Mouse (Mus musculus) embryo, embryonic 9.5 days (tissue): ENCODE data around the gene Olfr374.
"Not testable (repeated sequence)": the region's sequence is repeated elsewhere in the genome, so short reads cannot be mapped to it uniquely, and the experiment has no call there.

Experiments
- DNase-seq: peaks from one replicate; pipeline ENCODE4 v3.0.0-alpha.2; 2017; ENCODE audit errors: extremely low spot score

Gene Olfr374

DNA sequence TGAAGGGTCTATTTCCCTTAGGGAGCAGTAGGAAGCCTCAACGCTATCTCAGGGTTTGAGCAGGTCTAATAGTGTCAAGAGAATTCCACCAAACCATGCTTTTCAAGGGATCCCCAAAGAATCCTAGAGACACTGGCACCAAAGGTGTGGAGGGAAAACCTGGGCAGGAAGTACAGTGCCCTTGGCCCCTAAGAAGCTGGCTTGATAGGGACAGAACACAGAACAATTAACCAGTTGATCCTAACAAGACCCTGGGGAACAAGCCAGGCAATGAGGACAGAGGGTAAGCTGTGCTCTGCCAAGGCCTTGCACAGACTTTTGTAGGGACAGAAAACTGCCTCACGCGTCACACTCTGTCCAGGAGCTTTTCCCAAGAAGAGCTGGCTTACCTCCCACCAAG, at the start of gene Olfr374:
Gene Olfr374 (plus strand): TSS at position 301 of the 400 bp plus-strand sequence.
- DNase-seq: no peak

DNA sequence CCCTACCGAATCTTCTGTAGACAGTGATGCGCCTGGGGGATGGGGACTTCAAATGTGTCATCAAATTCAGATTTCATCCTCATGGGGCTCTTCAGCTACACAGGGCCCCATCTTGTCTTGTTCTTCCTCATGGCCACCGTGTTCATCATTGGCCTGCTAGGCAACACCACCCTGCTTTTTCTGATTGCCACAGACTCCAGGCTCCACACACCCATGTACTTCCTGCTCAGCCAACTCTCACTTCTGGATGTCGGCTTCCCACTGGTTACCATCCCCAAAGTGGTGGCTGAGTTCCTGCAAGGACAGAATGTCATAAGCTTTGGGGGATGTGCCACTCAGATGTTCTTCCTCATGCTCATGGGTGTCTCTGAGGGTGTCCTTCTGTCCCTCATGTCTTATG, 49.2 kb upstream of the Olfr374 start:
- DNase-seq: not testable (repeated sequence)

DNA sequence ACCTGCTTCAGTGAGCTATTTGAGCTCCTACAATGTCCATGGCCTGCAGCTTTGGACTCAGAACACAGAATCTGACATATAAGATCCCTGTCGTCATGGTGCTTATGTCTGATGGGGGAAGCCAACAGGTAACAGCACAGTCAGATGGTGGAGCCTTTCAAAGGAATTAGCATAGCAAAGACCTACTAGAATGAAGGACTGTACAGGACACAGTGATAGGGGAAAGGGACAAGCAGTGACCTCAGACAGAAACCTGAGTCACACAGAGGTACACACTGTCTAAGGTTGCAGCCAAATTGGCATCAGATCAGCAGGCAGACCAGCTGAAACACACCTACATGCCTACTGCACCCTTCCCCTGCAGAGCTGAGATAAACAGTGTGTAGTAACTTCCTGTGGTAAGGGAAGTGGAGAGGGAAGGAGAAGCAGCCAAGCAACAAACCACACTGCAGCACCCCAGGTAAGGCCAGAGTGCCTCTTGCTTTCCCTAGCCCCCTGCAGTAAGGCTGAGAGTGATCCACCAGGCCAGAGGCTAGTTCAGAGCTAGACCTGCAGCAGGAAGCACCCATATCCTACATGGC, 39.9 kb upstream of the Olfr374 start:
- DNase-seq: not testable (repeated sequence)

DNA sequence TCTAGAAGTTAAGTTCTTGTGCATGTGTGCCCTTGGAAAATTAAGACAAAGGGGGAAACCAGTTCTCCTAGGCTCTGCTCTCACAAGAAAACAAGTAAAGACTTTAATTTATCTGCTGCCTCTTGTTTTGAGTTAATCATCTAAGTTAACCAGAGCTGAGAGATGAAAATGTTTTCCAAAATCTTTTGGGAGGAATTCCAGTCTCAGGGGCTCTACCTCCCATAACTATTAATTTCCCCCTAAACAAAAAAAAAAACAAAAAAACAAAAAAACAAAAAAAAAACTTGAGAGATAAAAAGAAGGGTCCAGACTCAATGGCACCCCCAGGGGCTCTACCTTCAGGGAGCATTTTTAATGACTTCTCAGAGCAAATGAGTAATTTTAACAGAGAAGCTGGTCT, 24.0 kb upstream of the Olfr374 start, which contains the start of gene Olfr373:
Gene Olfr373 (plus strand): TSS at position 301 of the 400 bp plus-strand sequence.
- DNase-seq: not testable (repeated sequence)

DNA sequence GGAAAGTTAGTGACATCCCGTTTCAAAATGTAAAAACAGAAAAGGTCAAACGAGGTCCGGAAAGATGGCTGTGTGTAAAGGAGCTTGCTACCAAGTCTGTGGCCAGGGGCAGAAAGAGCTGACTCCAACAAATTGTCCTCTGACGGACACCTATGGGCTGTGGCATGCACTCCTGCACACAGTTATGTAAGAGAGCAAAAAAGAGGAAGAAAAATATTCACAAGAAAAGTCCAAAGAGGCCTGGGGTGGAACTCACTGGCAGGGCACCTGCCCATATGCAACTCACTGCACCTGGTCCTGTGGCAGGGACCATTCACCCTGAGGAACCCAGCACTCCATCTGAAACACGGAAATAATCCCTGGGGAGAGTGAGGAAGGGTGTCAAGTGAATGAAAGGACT, 22.1 kb upstream of the Olfr374 start:
- DNase-seq: no peak

DNA sequence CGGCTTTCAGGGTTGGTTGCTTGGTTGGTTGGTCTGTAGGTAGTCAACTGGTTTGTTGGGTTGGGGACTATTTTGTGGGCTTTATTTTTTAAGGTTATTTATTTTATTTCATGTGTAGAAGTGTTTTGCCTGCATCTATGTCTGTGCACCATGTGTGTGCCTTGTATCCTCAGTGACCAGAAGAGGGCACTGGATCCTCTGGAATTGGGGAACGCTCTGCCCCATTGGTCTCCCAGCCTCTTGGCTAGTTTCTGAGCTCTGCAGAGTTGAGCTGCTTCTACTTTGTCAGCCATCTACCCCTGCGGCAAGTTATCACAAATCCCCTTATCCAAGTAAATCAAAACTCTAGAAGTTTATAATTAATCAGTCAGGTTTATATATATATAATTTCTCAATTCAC, 19.2 kb upstream of the Olfr374 start:
- DNase-seq: not testable (repeated sequence)

DNA sequence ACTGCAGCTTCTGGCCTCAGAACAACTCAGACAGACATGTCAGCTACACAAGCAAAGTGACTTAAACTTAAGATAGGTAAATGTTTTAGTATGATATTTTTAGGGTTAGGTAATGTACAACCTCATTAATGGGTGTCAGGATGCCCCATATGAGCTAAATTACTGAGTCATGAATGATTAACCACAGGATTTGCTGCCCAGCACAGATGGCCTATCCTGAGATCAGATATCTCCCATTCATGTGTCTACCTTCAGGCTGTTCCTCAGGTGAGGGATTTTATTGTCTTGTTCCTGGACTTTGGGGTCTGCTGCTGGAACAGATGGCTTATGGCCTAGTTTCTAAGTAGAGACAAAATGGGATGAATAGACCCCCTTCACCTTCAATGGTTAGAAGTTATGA, 10.1 kb upstream of the Olfr374 start:
- not testable (repeated sequence) for DNase-seq

DNA sequence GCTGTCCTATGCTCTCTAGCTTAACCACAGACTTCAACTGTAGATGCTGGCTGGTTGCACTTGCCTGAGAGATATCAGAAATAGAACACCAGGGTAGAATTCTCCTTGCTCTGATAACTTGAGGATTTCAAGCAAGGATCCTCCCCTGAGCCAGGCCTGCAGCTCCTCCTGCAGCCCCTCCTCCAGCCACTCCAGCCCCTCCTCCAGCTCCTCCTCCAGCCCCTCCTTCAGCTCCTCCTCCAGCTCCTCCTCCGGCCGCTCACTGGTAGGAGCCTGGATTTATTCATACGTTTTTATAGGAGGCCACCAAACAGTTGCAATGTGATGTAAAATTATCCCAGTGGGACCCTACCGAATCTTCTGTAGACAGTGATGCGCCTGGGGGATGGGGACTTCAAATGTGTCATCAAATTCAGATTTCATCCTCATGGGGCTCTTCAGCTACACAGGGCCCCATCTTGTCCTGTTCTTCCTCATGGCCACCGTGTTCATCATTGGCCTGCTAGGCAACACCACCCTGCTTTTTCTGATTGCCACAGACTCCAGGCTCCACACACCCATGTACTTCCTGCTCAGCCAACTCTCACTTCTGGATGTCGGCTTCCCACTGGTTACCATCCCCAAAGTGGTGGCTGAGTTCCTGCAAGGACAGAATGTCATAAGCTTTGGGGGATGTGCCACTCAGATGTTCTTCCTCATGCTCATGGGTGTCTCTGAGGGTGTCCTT, 7.3 kb upstream of the Olfr374 start:
- DNase-seq: not testable (repeated sequence)

DNA sequence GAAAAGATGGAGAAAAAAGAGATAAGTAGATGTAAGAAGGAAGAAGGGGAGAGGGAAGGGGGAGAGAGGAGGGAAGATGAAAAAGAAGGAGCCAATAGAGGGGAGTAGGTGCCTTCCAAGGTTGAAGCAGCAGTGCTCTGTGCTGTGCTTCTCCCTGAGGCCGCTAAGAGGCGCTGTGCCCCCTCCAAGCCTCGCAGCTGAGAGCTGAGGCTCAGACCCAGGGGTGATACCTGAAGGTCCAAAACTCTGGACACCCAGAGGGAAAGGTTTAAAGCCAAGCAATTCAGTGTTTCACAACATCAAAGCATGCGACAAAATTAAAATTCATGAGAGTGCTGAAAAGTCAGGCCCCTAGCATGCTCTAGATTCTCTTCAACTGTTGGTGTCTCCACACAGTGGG, 1.7 kb upstream of the Olfr374 start:
- no peak for DNase-seq

DNA sequence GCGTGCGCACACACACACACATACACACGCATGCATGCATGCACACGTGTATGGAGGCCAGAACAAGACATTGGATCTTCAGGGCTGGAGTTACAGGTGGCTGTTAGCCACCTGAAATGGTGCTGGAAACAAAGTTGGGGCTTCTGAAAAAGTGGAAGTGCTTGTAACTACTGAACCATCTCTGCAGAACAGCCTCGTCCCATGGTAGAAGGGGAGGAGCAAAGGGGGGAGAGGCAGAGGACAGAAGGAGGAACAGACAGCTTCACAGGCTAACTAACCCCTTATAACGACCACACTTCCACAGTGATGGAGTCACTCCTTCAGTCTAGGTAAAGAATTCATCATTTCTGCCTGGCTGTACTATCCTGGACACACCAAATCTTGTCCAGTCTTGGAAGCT, 4.0 kb downstream of the Olfr374 start:
- DNase-seq: no peak

DNA sequence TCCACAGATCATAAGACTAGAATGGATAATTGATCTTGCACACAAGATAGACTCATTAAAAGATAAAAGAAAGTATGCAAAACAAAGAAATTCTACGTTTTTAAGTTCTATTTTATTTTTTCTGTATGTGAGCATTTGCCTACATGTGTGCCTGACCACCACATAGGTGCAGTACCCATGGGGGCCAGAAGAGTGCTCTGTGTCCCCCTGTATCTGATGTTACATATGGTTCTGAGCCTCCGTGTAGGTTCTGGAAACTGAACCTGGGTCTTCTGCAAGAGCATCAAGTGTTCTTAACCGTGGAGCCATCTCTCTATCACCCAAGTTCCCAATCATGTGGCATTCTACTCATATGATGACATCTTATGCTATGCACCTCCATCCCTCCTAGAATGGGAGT, 5.6 kb downstream of the Olfr374 start:
- no peak for DNase-seq

DNA sequence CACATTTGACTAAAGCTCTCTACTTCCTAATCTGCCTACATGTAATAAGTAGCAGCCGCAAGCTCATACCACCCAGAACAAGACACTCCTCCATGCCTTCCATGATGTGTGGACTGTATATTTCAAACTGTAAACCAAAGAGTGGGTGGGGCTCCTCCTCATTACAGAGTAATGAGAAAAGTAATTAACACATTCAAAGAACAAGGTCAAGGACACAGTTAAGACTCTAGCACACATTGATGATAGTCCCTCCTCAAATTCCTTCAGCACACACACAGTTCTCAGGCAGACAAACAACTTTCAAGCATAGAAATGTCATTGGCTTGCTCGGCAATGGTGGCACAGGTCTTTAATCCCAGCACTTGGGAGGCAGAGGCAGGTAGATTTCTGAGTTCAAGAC, 8.4 kb downstream of the Olfr374 start:
- DNase-seq: no peak

DNA sequence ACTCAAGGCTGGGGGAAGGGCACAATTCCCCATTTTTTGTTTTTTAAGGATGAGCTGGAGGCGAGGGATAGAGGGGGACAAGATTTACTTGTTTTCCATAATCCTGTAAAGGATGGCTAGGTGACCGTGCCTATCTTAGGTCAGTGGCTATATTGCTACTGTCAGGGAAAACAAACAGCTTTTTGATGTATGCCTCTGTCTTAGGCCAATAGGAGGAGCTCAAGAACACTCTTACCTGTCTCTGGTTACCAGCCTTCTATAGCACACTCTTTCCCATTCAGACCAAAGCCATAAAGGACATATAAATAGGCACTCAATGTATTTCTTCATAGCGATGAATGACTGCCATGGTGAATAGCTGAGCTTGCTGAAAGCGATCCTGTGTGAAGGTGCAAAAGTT, 11.8 kb downstream of the Olfr374 start:
- DNase-seq: no peak

DNA sequence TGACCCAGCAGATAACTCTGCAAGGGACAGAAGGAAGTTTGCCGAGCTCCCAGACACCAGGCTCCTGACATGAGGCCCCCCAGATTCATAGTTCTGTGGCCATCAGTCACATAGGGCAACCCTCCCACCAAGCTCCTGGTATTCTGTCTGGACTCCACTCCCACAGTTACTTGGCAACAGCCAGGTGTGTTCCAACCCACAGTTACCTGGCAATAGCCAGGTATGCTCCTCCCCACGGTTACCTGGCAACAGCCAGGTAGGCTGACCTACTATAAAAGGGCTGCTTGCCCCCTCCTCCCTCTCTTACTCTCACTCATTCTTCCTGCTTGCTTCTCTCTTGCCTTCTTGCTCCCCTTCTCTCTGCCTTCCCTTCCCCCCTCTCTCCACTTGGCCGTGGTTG, 14.6 kb downstream of the Olfr374 start:
- DNase-seq: not testable (repeated sequence)

DNA sequence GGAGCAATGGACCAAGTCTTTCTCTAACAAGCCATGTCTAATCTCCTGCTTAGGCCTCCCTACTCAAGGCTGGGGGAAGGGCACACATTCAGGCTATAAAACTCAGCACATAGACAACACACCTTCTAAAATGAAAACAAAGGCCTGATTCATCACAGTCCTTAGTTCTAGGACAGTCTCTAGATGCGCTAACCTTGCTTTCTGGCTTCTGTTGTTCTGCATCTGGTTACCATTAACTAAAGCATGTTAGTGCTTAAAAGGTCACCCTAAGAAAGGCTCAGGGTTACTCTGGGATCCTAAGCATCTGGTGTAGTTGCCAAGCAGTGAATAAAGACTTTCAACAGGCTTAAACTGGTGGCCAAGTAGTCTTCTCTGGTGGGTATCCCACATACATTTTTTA, 15.2 kb downstream of the Olfr374 start:
- no peak for DNase-seq

DNA sequence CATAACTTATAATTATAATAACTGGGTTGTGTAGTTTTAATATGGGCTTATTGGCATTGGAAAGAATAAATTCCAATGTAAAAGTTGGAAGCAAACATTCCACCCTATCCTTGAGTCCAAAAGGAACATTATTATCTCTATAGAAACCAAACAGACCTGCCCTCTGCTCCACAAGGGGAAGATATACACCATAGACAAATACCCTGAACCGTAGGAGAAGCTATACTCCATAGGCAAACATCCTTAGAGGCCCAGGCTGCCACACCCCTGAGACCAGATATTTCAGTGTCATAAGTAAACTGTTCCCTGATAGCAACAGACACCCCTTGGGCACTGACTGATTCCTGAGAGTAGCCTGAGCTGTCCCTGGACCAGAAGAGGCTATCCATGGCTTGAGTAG, 21.0 kb downstream of the Olfr374 start:
- DNase-seq: no peak

DNA sequence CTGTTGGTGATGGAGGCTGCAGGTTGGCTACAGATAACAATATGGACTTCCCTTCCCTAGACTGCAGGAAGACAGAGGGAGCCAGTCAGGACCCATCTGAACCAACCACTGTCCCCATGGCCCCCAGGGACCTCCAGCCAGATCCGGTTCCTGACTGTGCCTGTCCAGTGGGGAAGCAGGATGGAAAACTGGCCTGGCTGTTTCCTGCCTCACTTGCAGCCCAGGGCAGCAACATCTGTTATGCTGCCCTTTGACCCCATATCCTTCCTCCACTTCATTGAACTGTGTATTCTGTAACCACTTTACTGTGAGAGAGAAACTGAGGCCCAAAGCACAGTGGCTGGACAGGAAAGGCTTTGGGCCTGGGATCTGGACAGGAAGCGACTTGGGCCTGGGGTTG, 24.4 kb downstream of the Olfr374 start:
- DNase-seq: peak; percentile 37

DNA sequence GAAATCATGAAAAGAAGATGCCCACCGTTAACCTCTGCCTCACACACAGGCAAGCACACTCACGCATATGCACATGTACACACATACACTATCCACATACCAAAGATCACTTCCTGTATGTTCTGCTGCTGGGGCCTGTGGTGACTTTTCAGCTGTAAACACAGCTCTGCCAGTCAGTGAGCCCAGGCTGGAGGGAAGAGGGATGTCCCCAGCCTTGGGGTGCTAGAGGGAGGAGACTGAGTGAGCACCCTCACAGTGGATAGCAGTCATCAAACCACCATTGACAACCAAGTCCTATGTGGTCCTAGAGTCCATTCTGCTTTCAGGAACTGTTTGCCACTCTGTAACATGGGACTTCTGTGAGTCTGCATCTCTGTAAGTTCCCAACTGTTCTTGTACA, 25.1 kb downstream of the Olfr374 start:
- DNase-seq: no peak

DNA sequence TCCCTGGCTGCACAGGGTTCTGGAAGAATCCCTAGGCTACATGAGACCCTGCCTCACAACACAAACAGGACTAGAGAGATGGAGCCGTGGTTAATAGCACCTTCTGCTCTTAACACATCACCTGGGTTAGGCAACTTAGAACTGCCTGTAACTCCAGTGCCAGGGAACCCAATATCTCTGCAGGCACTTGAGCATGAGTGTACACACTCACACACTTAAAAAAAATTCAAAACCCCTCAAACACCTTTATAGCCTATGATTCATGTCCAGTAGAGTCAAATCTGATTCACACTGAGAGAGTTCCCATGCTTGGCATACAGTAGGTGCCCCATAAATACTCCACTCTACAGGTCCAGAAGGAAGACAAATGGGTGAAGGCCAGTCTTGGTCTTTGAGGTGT, 25.6 kb downstream of the Olfr374 start:
- DNase-seq: no peak

DNA sequence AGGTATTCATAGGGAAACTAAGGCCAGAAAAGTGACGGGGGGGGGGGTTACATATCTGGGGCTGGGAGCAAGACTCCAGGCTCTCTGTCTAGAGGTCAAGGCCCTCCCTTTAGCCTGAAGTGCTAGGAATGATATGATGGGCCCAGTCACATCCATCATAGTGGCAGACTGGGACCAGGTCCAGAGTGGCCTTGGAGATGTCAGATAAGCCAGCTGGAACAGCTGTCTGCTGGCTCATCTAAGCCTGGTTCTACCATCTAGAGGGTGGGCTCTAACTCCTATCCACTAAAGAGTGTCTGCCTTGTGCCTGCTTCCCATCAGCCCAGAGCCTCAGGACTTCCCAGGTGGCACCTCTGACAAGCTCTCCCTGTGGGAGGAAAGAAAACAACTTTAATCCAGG, 26.1 kb downstream of the Olfr374 start:
- no peak for DNase-seq

DNA sequence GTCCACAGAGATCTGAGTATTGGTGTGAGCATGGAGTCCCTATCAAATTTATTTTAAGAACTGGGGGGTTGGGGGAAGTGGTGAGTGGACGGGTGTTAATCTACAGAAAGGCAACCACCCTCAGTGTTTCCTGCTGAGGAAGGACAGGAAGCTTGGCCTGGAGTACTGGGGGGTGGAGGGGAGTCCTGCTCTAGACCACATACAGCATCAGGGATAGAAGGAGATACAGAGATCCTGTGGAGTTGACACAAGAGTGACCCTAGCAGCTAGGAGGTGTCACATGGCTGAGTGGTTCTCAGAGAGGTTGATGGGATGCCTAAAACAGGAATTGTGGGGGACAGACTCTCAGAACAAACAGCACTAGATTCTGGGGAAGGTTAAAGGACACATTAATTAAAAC, 26.7 kb downstream of the Olfr374 start:
- no peak for DNase-seq

DNA sequence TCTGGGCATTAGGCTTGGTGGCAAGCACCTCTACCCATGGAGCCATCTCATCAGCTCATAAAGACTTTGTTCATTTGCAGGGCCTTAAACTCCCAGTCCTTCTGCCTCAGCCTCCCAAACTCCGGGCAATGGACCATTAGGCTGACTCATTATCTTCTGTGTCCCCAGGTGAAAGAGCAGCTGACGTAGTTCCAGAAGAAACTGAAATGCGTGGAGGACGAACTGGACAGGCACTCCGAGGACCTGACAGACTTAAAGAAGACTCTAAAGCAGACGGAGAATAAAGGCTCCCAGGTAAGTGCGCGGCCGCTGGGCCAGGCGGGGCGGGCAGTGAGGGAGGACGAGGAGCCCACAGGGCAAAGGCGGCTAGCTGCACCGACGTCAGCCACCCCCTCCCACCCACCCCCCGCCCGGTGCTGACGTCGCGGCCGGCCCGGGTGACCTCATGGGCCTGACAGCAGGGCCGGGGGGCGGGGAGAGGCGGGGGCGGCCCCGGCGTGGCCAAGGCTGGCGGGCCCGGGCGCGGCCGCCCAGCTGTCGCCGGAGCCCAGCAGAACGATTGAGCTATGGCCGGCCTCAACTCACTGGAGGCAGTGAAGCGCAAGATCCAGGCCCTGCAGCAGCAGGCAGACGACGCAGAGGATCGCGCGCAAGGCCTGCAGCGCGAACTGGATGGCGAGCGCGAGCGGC, 28.1 kb downstream of the Olfr374 start, which contains the start of gene Tpm4:
Gene Tpm4 (plus strand): TSS at position 220 of the 690 bp plus-strand sequence.
- no peak for DNase-seq
